8 mouse cellular contexts compared by ENCODE assay signal in the genomic region with DNA sequence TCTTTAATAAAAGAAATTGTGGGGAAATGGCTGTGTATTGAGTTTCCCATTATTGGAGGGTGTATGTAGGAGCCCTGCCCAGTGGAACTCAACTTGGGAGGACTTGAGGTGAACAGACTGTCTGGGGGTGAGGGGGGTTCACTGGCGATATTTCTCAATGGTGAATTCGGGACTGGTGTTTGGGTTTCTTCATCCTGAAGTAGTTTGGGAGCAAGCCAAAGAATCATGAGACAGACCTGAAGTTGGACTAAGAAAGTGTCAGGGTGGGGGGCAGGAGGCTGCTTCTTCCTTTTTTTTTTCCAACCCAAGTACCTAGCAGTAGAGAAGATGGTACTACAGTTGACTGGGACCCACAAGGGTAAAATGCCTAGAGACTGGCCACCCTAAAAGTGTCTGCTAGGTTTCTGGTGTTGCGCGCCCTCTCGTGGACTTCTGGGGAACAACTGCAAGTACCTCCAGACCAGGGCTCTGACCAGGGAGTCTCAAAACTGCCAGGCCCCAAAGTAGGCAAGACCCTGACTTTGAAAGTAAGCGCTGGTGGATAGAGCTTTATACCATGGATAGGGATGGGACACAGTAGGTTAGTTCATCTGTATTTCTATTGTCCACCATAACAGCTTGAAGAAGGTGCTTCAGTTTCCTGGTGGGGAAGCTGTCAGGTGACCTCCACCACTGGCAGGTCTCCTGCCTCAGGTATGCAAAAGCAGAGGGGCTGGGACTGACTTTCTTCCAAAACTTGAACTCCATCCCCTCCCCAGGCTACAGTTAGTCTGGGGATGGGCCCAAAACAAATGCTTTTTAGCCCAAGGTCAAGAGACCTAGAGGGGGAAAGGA. TPM values are rescaled to one million over a fixed set of nuclear protein-coding genes. Genes with fewer than 3 reads are reported as not detected.
DNase-seq lines count a peak whose midpoint lies in the region; ATAC-seq lines count a peak whose summit lies in the region.

No protein-coding gene starts in this region.

- H3K27me3 ChIP-seq in heart, embryonic 10.5 days (ENCODE audit: insufficient read depth, poor library complexity, severe bottlenecking), result no peaks in the 10 kb centered on the region

- no peaks in the 10 kb centered on the region for H3K9me3 ChIP-seq in heart, embryonic 10.5 days

- no peak overlapping the region for H3K27ac ChIP-seq in heart, embryonic 10.5 days

- WGBS in heart, embryonic 10.5 days, result 42% methylated on average over 6 of the region's 6 CpGs

- no peak overlapping the region for H3K4me3 ChIP-seq in heart, embryonic 10.5 days

- ATAC-seq in megakaryocyte-erythroid progenitor cell, adult 5-6 weeks (replicated peaks; ENCODE audit: low FRiP score, low TSS enrichment, poor library complexity, severe bottlenecking), result 0 out of 2 replicates have a peak, but pooled peaks have one; percentile 39

- peak; percentile 72 to 77 for DNase-seq in left cerebral cortex, adult 18-20 months (ENCODE audit: low spot score in 2 of 2)
- DNase-seq in left cerebral cortex, adult 11 months (ENCODE audit: low spot score), result no peak
- peak; percentile 83 for DNase-seq in adrenal gland, postnatal 10 days
- DNase-seq in embryo, embryonic 11 days, result peak; percentile 80
- peak; percentile 90 for DNase-seq in heart, embryonic 10.5 days (ENCODE audit: low spot score)
- peak; percentile 56 to 75 for DNase-seq in layer of hippocampus, postnatal 14 days (ENCODE audit: low spot score in 2 of 2)
- peak; percentile 87 for DNase-seq in testis, postnatal 10 days (ENCODE audit: low spot score)

- H3K4me1 ChIP-seq in heart, embryonic 10.5 days, result peaks cover 19% of the 10 kb centered on the region

- peaks cover 21% of the 10 kb centered on the region for H3K36me3 ChIP-seq in heart, embryonic 10.5 days

RNA-seq across cellular contexts. Expression of a gene that starts 4.3 kb away (rescaled TPM):
- total RNA-seq in left cerebral cortex, adult 18-20 months (2021), result 1 to 10 TPM; 9.1 to 9.3 TPM
- 10 to 100 TPM; 20.4 to 23.4 TPM for total RNA-seq in adrenal gland, postnatal 10 days (2021)
- 0.30 and 0.43 TPM in 2 replicates for polyA plus RNA-seq in heart, embryonic 10.5 days (2016; fragmentation: Nextera tagmentation; extraction: Ambion mirVana)
- total RNA-seq in layer of hippocampus, postnatal 14 days (2021), result 1 to 10 TPM; 4.6 to 6.2 TPM
- 0.15 and 1.1 TPM in 2 replicates for total RNA-seq in megakaryocyte-erythroid progenitor cell, adult 5-6 weeks (2014; fragmentation: Nextera tagmentation)
- total RNA-seq in megakaryocyte-erythroid progenitor cell, adult 5-6 weeks (2017), result 0.09 and 0.15 TPM in 2 replicates

RNA-seq across cellular contexts. Expression of a gene that starts 17.3 kb away (rescaled TPM):
- 10 to 100 TPM; 21.0 to 23.3 TPM for total RNA-seq in left cerebral cortex, adult 18-20 months (2021)
- 10 to 100 TPM in 1 of 2 experiments, 1 to 10 TPM in 1; 9.0 to 12.1 TPM for total RNA-seq in adrenal gland, postnatal 10 days (2021)
- polyA plus RNA-seq in heart, embryonic 10.5 days (2016; fragmentation: Nextera tagmentation; extraction: Ambion mirVana), result 17.6 and 18.1 TPM in 2 replicates
- 10 to 100 TPM; 21.2 to 22.7 TPM for total RNA-seq in layer of hippocampus, postnatal 14 days (2021)
- 13.5 and 13.9 TPM in 2 replicates for total RNA-seq in megakaryocyte-erythroid progenitor cell, adult 5-6 weeks (2014; fragmentation: Nextera tagmentation)
- total RNA-seq in megakaryocyte-erythroid progenitor cell, adult 5-6 weeks (2017), result 3.6 and 11.5 TPM in 2 replicates
